Mouse (Mus musculus): ENCODE measurements around the gene Lactb. TPM values are rescaled to one million over a fixed set of nuclear protein-coding genes. Genes with fewer than 3 reads are reported as not detected.
A peak's percentile ranks its signal among the peaks of the same experiment; 100 is the strongest.

Lactb gene
- polyA plus RNA-seq (2011; ENCODE audit: insufficient read depth, insufficient read length, low read depth, missing spikeins), result 11.8 and 12.2 TPM in 2 replicates

- H3K9ac ChIP-seq (ENCODE audit: low read depth, poor library complexity, severe bottlenecking), result peak within 1 kb of the TSS; percentile 45
- H3K36me3 ChIP-seq (ENCODE audit: control insufficient read depth, insufficient read depth, low read length, poor library complexity, severe bottlenecking), result no peaks in the 10 kb centered on the region
- H3K27me3 ChIP-seq (ENCODE audit: control insufficient read depth, insufficient read depth, low read length, poor library complexity, severe bottlenecking), result no peaks in the 10 kb centered on the region; the same call in 1 of the 2 replicates
- H3K27ac ChIP-seq (ENCODE audit: insufficient read depth, low read length), result no peak within 1 kb of the TSS
- no peaks in the 10 kb centered on the region for H3K4me1 ChIP-seq (ENCODE audit: control insufficient read depth, insufficient read depth, low read length)
- TF ChIP-seq EP300 (IDR thresholded peaks at IDR 0.05; ENCODE audit: insufficient read depth, low read depth, low read length), result no peak
- H3K4me3 ChIP-seq (ENCODE audit: low read depth, low read length), result peak within 1 kb of the TSS; percentile 82
- no peaks in the 10 kb centered on the region for H3K9me3 ChIP-seq (replicated peaks; ENCODE audit: control insufficient read depth, insufficient read depth, low read length, poor library complexity, severe bottlenecking)
Measured at GRCm38 (mm10) chr9:66975239-66975645, at the start of gene Lactb. Lactb (minus strand) TSS chr9:66975484.

GRCm38 (mm10) chr9:67023371-67023770 is 48.1 kb upstream of the Lactb start:
- no peak for TF ChIP-seq EP300 (IDR thresholded peaks at IDR 0.05; ENCODE audit: insufficient read depth, low read depth, low read length)
- peaks cover 14% of the 10 kb centered on the region for H3K36me3 ChIP-seq (ENCODE audit: control insufficient read depth, insufficient read depth, low read length, poor library complexity, severe bottlenecking)
- H3K4me1 ChIP-seq (ENCODE audit: control insufficient read depth, insufficient read depth, low read length), result peaks cover 2% of the 10 kb centered on the region
- H3K9me3 ChIP-seq (replicated peaks; ENCODE audit: control insufficient read depth, insufficient read depth, low read length, poor library complexity, severe bottlenecking), result no peaks in the 10 kb centered on the region
- no peaks in the 10 kb centered on the region for H3K27me3 ChIP-seq (ENCODE audit: control insufficient read depth, insufficient read depth, low read length, poor library complexity, severe bottlenecking)
- H3K27ac ChIP-seq (ENCODE audit: insufficient read depth, low read length), result no peak overlapping the region
- H3K4me3 ChIP-seq (ENCODE audit: low read depth, low read length), result no peak overlapping the region
- H3K9ac ChIP-seq (ENCODE audit: low read depth, poor library complexity, severe bottlenecking), result no peak overlapping the region

GRCm38 (mm10) chr9:67020063-67020462 is 44.8 kb upstream of the Lactb start:
- no peaks in the 10 kb centered on the region for H3K9me3 ChIP-seq (replicated peaks; ENCODE audit: control insufficient read depth, insufficient read depth, low read length, poor library complexity, severe bottlenecking)
- no peak overlapping the region for H3K27ac ChIP-seq (ENCODE audit: insufficient read depth, low read length)

GRCm38 (mm10) chr9:67013501-67013900 is 38.2 kb upstream of the Lactb start:
- H3K4me1 ChIP-seq (ENCODE audit: control insufficient read depth, insufficient read depth, low read length), result no peaks in the 10 kb centered on the region
- H3K36me3 ChIP-seq (ENCODE audit: control insufficient read depth, insufficient read depth, low read length, poor library complexity, severe bottlenecking), result no peaks in the 10 kb centered on the region
- no peak overlapping the region for H3K9ac ChIP-seq (ENCODE audit: low read depth, poor library complexity, severe bottlenecking)
- TF ChIP-seq CTCF (IDR thresholded peaks at IDR 0.05; ENCODE audit: low read depth, low read length), result no peak
- TF ChIP-seq POLR2A (IDR thresholded peaks at IDR 0.05; ENCODE audit: insufficient read depth, low read length), result no peak
- no peak for TF ChIP-seq EP300 (IDR thresholded peaks at IDR 0.05; ENCODE audit: insufficient read depth, low read depth, low read length)
- H3K9me3 ChIP-seq (replicated peaks; ENCODE audit: control insufficient read depth, insufficient read depth, low read length, poor library complexity, severe bottlenecking), result no peaks in the 10 kb centered on the region
- no peak overlapping the region for H3K4me3 ChIP-seq (ENCODE audit: low read depth, low read length)
- no peak overlapping the region for H3K27ac ChIP-seq (ENCODE audit: insufficient read depth, low read length)
- no peaks in the 10 kb centered on the region for H3K27me3 ChIP-seq (ENCODE audit: control insufficient read depth, insufficient read depth, low read length, poor library complexity, severe bottlenecking)

More at GRCm38 (mm10) chr9:67020063-67020462, 44.8 kb upstream of the Lactb start:
- peaks cover 2% of the 10 kb centered on the region for H3K4me1 ChIP-seq (ENCODE audit: control insufficient read depth, insufficient read depth, low read length)
- no peak overlapping the region for H3K9ac ChIP-seq (ENCODE audit: low read depth, poor library complexity, severe bottlenecking)
- H3K27me3 ChIP-seq (ENCODE audit: control insufficient read depth, insufficient read depth, low read length, poor library complexity, severe bottlenecking), result no peaks in the 10 kb centered on the region
- no peak overlapping the region for H3K4me3 ChIP-seq (ENCODE audit: low read depth, low read length)
- no peak for TF ChIP-seq CTCF (IDR thresholded peaks at IDR 0.05; ENCODE audit: low read depth, low read length)
- TF ChIP-seq POLR2A (IDR thresholded peaks at IDR 0.05; ENCODE audit: insufficient read depth, low read length), result no peak
- TF ChIP-seq EP300 (IDR thresholded peaks at IDR 0.05; ENCODE audit: insufficient read depth, low read depth, low read length), result no peak
- peaks cover 7% of the 10 kb centered on the region; the same call in 1 of the 2 replicates for H3K36me3 ChIP-seq (ENCODE audit: control insufficient read depth, insufficient read depth, low read length, poor library complexity, severe bottlenecking)

GRCm38 (mm10) chr9:67012470-67012869 is 37.2 kb upstream of the Lactb start:
- H3K27ac ChIP-seq (ENCODE audit: insufficient read depth, low read length), result no peak overlapping the region
- no peaks in the 10 kb centered on the region for H3K36me3 ChIP-seq (ENCODE audit: control insufficient read depth, insufficient read depth, low read length, poor library complexity, severe bottlenecking)
- H3K4me1 ChIP-seq (ENCODE audit: control insufficient read depth, insufficient read depth, low read length), result no peaks in the 10 kb centered on the region
- no peaks in the 10 kb centered on the region for H3K27me3 ChIP-seq (ENCODE audit: control insufficient read depth, insufficient read depth, low read length, poor library complexity, severe bottlenecking)
- H3K9me3 ChIP-seq (replicated peaks; ENCODE audit: control insufficient read depth, insufficient read depth, low read length, poor library complexity, severe bottlenecking), result no peaks in the 10 kb centered on the region
- TF ChIP-seq EP300 (IDR thresholded peaks at IDR 0.05; ENCODE audit: insufficient read depth, low read depth, low read length), result no peak
- no peak for TF ChIP-seq CTCF (IDR thresholded peaks at IDR 0.05; ENCODE audit: low read depth, low read length)
- TF ChIP-seq POLR2A (IDR thresholded peaks at IDR 0.05; ENCODE audit: insufficient read depth, low read length), result no peak
- H3K4me3 ChIP-seq (ENCODE audit: low read depth, low read length), result no peak overlapping the region
- H3K9ac ChIP-seq (ENCODE audit: low read depth, poor library complexity, severe bottlenecking), result no peak overlapping the region

GRCm38 (mm10) chr9:67011483-67011882 is 36.2 kb upstream of the Lactb start:
- no peaks in the 10 kb centered on the region for H3K9me3 ChIP-seq (replicated peaks; ENCODE audit: control insufficient read depth, insufficient read depth, low read length, poor library complexity, severe bottlenecking)
- TF ChIP-seq POLR2A (IDR thresholded peaks at IDR 0.05; ENCODE audit: insufficient read depth, low read length) (no peak), EP300 (IDR thresholded peaks at IDR 0.05; ENCODE audit: insufficient read depth, low read depth, low read length) (no peak), CTCF (IDR thresholded peaks at IDR 0.05; ENCODE audit: low read depth, low read length) (no peak)
- no peak overlapping the region for H3K27ac ChIP-seq (ENCODE audit: insufficient read depth, low read length)
- no peak overlapping the region for H3K4me3 ChIP-seq (ENCODE audit: low read depth, low read length)
- H3K36me3 ChIP-seq (ENCODE audit: control insufficient read depth, insufficient read depth, low read length, poor library complexity, severe bottlenecking), result no peaks in the 10 kb centered on the region
- no peak overlapping the region for H3K9ac ChIP-seq (ENCODE audit: low read depth, poor library complexity, severe bottlenecking)
- H3K4me1 ChIP-seq (ENCODE audit: control insufficient read depth, insufficient read depth, low read length), result no peaks in the 10 kb centered on the region
- H3K27me3 ChIP-seq (ENCODE audit: control insufficient read depth, insufficient read depth, low read length, poor library complexity, severe bottlenecking), result no peaks in the 10 kb centered on the region
